Mouse (Mus musculus): Measurements from ENCODE around the gene Fam208a.

- TF ChIP-seq ZC3H11A (IDR thresholded peaks at IDR 0.05; ENCODE audit: borderline replicate concordance, low read depth, low read length) = no peak
- TF ChIP-seq MAFK (IDR thresholded peaks at IDR 0.05; ENCODE audit: insufficient read depth, low read depth, low read length) = no peak
- no peak for TF ChIP-seq CHD2 (IDR thresholded peaks at IDR 0.05; ENCODE audit: low read depth, low read length)
- no peak for TF ChIP-seq HCFC1 (IDR thresholded peaks at IDR 0.05; ENCODE audit: borderline replicate concordance, insufficient read depth, low read length)
- no peak for TF ChIP-seq ZNF384 (IDR thresholded peaks at IDR 0.05; ENCODE audit: low read depth, low read length)
Observed at GRCm38 (mm10) chr14:27379404-27379803, 49.2 kb upstream of the Fam208a start.

All from ES-E14 (cell line).